Mouse (Mus musculus) C2C12 (cell line): Measurements from ENCODE around the gene Cog3.

Source experiments
- CEBPB ChIP-seq: IDR thresholded peaks from one replicate; pipeline ENCODE4 v1.6.1; 2011; ENCODE audit warnings: low read depth, mild to moderate bottlenecking, control low read depth, moderate library complexity
- CTCF ChIP-seq: IDR thresholded peaks from one replicate; pipeline ENCODE4 v1.5.1; 2011; ENCODE audit not compliant: control insufficient read depth, insufficient read depth, insufficient read length
- FOSL1 ChIP-seq: IDR thresholded peaks from one replicate; pipeline ENCODE4 v1.8.0; 2011; ENCODE audit warnings: mild to moderate bottlenecking, low read length; ENCODE audit not compliant: poor library complexity, insufficient read depth, severe bottlenecking
- MAX ChIP-seq: IDR thresholded peaks from one replicate; pipeline ENCODE4 v1.6.1; 2011; ENCODE audit warnings: mild to moderate bottlenecking, control low read depth
- MYOD1 ChIP-seq: IDR thresholded peaks from one replicate; pipeline ENCODE4 v1.6.1; 2011; ENCODE audit warnings: low read depth; ENCODE audit not compliant: control insufficient read depth, insufficient read length
- USF1 ChIP-seq: IDR thresholded peaks from one replicate; pipeline ENCODE4 v1.6.1; 2011; ENCODE audit warnings: low read depth, mild to moderate bottlenecking, control low read depth, moderate library complexity

- no peak for TF ChIP-seq FOSL1
- peak; percentile 14 for TF ChIP-seq CTCF
- TF ChIP-seq USF1 = no peak
- no peak for TF ChIP-seq MAX
- TF ChIP-seq MYOD1 = no peak
- no peak for TF ChIP-seq CEBPB
Measured at GRCm38 (mm10) chr14:75721977-75722563, 32.2 kb downstream of the Cog3 start.
